Mouse (Mus musculus) thymus, postnatal 14 days (tissue): ENCODE measurements around the gene Rab5c.

ENCODE experiments used
- DNase-seq: peaks from one replicate; pipeline ENCODE4 v3.0.0; 2021

The Rab5c gene

DNA sequence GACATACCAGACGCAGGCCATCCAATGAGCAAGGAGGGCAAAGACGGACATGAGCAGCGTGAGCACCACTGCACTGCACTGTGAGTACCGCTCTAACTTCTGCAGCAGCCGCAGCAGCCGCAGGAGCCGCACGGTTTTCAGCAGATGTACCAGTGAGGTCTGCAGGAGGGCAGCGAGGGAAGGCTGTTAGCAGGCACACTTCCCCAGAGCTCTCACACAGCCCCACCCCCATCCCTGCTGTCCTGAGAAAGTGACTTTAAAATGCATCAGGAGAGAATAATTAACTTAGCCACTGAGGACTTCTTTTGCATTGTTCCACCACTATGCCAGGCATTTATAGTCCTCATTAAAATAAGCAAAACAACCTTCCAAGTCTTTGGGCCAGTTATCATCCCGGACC, 14.3 kb upstream of the Rab5c start:
- no peak for DNase-seq

DNA sequence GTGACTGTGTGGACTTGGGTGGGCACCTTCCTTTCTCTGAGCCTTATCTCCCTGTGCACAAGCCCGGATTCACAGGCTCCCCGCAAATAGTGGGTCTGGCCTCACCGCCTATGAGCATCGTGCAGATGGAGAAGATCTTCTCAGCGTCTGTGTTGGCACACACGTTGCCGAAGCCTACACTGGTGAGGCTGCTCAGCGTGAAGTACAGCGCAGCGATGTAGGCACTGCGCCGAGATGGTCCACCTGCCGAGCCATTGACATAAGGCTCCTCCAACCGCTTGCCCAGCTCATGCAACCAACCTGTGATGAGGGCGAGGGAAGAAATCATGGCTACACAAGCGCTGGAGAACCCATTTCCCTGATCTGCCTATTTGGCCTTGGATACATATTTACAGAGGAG, 12.1 kb upstream of the Rab5c start:
- DNase-seq = no peak

DNA sequence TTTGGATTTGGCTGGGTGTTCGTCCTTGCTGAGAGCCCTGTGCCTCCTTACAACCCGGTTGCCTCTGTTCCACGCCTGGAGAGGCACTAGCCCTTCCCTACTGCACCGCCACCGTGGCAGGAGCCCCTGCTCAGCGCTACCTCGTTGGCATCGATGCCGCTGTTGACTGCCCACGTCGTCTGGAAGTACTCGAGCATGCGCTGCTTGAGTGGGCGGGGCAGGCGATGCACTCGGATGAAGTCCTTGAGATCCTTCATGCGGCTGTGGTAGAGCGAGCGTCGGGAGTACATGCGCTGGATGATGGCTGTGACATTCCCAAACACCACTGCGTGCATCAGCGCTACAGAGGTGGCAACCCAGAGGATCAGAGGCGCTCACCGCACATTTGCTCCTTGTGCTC, 11.5 kb upstream of the Rab5c start:
- no peak for DNase-seq

DNA sequence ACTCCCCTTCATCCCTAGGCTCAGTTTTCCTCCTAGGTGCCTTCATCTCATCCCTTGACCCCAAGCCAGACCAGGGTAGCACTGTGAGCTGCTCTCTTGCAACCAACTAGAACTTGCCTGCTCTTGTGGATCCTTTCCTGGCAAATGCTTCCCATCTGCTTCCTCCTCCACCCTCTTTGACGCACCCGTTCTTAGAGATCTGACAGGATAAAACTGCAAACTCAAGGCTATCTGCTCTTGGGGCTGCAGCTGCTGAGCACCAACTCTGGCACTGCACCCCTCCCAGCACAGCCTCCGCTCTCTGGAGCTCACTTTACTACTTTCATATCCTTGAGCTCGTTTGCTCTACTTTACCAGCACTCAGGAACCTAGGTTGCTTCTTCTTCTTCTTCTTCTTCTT, 10.6 kb upstream of the Rab5c start:
- no peak for DNase-seq

DNA sequence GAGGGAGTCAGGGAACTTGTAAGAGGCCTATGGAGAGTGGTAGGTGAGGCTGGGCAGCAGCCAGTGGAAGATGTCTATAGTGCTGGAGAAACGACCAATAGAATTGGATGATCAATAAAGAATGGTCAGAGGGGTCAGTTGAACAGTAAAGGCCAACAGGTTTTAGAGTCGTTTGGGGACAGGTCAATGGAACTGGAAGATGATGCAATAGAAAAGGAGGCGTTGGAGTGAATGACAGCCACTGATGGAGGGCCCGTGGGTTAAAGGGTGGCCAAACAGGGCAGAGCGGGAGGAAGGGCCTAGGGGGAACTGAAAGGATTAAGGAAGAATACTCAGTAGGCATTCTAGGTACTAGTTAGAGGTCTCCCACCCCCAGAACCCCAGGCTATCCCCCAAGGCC, 9.1 kb upstream of the Rab5c start:
- no peak for DNase-seq

GRCm38 (mm10) chr11:100746546-100746945, 8.5 kb upstream of the Rab5c start:
- no peak for DNase-seq

DNA sequence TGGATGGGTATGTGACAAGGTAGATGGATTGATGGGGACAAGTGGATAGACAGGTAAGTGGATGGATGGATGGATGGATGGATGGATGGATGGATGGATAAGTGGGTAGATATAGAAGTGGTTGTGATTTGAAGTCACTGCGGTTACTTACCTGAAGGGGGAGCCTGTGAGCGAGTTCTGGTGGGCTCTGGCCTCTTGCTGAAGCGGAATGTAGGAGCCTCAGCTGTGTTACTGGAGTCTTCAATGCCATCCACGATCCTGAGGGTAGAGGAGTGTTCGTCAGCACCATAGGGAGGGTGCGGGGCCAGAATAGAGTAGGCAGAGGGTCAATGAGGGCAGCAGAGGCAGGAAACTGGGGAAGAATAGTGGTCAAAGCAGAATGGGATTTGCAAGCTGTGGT, 7.1 kb upstream of the Rab5c start:
- peak; percentile 66 for DNase-seq

DNA sequence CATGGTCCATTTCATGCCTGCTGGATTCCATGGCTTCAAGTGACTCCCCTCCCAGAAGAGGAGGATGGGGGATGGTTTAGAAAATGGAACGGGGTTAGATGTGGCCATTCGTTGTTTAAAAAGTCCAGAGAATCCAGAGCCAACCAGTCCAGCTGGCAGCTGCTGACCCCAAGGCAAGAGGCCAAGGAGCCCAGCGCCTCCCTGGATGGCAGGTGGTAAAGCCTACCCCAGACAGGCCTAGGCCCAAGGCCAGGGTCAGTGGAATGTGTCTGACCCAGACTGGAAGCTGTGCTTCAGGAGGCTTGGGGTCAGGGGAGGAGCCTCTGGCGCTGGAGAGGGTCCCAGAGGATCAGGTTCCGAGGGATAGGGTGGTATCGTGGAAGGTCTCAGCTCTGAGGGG, 3.3 kb upstream of the Rab5c start:
- DNase-seq = no peak

- peak; percentile 34 for DNase-seq
These were observed 734 bp upstream of the Rab5c start for GRCm38 (mm10) chr11:100738749-100739148.

DNA sequence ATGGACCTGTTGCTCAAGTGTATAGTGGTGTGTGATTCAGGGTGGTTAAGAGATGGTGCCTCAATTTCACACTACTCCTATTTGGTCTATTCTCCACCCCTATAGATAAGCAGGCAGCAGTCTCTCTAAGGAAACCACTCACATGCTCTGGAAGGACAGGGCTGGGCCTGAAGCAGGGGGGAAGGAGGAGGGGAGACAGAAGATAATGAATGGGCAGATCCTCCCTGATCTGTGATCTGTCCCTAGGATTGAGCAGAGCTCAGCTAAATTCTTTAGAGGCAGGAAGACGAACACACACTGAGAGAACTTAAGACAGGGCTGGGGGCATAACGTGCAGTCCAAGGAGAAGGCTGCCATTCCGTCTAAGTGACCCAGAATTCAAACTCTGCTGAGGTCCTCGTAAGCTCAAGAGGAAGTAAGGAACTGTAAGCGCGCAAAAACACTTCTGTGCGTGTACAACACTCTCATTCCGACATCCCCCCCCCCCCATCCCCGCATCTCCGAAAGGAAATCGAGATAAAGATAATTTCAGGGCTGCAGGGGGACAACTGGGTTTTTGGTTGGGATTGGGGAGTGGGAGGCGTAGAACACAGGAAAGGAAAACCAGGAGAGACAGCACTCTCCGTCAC, 796 bp downstream of the Rab5c start:
- no peak for DNase-seq

GRCm38 (mm10) chr11:100736746-100737080, 1.3 kb downstream of the Rab5c start:
- no peak for DNase-seq

GRCm38 (mm10) chr11:100735954-100736745, 1.9 kb downstream of the Rab5c start:
- no peak for DNase-seq

DNA sequence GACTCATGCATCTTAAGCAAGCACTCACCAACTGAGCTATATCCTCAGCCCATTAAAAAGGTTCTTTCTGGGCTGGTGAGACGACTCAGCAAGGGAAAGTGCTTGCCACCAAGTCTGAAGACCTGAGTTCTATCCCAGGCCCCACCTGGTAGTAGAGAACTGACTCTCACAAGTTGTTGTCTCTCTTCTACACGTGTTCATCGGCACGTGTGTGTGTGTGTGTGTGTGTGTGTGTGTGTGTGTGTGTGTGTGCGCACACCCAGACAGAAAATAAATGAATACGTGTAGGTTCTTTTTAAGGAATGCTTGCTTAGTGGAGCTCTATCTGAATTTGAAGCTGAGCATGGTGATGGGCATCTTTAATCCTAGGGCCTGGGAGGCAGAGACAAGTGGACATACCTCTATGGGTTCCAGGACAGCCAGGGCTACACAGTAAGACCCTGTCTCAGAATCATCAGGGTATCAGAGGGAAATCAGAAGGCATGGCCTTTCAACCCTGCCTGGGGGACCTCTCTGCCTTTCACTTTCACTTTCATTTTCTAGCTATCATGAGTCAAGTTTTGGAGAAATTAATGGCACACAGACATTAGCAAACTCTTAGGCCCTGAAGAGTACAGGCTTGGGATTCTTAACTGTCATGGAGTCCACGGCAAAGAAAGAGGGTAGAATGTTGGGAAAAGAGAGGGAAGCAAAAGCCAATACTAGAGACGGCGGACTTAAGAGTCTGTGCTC, 2.7 kb downstream of the Rab5c start:
- no peak for DNase-seq

GRCm38 (mm10) chr11:100730477-100731205, 7.4 kb downstream of the Rab5c start:
- DNase-seq = no peak

DNA sequence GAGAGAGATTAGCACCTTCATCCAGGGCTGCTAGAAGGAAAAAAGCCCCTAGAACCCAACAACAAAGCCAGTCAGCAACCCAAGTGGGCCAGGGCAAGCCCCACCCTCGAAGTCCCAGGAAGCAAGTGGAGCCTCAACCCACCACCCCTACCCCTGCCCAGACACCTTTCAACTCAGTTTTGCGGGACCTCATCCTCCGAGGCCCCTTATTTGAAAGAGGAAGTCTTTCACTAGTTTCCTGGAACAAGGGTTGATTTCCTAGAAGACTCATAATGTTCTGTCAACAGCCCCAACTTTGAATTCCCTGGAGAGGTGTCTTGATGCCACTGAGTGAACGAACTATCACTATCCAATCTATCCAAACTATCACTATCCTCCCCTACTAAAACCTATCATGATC, 8.0 kb downstream of the Rab5c start:
- DNase-seq = no peak

DNA sequence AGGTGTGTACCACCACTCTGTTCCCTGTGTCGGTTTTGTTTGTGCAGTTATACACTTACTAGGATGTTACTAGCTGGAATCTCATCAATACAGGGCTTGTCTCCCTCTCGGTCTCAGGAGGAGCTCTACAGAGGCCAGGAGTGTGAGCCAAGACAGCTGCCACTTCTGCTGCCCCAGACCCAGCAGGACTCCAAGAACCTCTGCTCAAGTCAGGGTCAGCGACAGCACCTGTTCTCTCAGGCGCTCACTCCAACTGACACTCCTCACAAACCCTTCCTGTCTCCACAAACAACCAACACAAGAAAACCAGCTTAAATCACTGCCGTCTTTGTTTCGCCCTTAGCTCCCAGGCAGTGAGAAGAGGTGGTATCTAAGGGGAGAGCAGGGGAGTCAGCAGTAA, 9.4 kb downstream of the Rab5c start:
- no peak for DNase-seq

DNA sequence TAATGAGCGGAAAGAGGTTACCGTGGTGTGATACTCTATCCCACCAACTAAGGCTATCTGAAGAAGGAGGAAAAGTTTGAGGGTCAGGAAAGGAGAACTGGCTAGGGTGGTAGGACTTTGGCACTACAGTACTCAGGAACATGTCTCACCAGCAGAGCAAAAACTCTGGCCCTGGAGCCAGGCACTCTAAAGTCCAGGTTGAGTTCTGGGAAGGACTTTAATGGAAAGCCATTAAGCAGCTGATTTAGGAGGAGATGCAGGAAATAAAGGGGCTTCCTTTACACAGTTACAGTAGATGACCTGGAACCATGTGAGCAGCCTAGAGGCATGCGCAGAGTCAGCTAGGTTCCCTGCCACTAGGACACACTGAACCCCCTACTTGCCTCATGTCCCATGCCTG, 10.8 kb downstream of the Rab5c start:
- DNase-seq = no peak

DNA sequence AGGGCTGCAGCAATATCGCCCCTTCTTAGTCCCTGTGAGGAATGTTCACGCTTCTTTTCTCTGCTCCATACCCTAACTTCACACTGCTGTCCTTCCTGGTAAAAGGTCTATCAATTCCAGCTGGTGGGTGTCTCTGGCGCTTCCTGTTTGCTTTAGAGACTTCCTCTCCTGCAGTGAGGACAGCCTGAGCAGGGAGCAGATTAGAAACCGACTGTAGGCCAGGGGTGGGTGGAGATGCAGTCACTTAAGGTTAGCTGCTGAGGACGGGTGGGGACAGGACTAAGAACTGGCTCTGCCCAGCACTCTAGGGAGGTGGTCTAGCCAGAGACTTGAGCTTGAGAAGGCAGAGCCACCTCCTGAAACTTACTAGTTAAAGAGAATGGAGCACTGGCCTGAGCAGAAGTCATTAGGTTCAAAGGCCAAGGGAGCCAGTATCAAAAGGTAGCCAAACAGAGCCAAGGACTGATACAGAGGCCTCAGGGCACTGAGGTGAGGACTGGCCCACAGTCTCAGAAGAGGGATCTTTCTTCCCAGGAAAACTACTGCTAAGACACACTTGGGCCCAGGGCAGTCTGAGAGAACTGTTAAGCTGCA, 13.0 kb downstream of the Rab5c start:
- DNase-seq = no peak

DNA sequence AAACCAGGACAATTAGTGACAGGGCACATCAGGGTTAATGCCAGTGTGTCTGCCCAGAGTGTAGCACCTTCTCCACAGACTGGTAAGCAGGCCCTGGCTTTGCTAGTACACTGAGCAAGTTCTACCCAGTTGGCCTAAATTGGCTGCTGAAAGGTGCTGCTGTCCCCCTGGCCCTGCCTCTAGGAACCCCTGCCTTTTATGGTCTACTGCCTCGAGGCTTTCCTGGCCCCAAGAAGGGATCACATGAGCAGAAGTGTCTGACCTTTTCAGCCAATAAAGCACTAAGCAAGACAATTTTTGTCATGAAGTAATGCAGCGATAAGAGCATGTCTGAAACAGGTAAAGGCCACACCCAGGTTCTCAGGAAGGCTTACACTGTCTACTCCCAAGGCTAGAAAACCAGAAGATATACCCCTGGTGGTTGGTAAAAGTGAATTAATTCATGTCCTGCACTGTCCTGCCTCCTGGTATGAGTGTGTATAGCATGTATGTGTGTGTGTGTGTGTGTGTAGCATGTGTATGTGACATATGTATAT, 15.5 kb downstream of the Rab5c start:
- DNase-seq = no peak

DNA sequence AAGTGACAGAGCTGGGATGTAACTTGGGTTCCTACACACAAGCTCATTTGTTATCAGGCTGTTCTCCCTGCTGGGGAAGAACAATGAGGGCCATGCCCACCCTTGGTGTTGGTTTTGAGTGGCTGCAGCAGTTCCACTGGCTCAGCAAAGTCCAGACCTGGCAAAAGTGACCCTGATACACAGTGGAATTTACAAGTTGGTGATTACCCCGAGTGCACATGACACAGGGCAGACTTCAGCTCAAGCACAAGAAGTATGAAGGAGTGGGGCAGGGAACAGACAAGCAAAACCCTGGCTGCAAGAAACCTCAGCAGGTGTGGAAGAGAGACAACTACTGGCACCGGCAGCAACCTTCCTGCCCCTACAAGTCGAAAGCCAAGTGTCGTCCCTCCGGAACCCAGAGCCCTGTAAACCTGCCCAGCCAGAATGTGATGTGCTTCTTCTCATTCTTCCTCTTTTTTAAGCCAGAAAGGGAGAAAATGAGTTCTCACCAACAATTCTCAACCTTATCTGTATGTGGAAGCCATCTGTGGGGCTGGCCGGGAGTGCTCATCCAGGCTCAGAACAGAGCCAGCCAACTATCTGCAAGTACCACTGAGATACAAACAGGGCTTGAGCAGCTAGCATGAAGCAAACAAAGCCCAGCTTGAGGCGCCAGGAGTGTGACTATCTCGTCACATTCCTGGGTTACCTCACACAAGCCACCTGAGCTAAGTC, 16.1 kb downstream of the Rab5c start:
- no peak for DNase-seq

DNA sequence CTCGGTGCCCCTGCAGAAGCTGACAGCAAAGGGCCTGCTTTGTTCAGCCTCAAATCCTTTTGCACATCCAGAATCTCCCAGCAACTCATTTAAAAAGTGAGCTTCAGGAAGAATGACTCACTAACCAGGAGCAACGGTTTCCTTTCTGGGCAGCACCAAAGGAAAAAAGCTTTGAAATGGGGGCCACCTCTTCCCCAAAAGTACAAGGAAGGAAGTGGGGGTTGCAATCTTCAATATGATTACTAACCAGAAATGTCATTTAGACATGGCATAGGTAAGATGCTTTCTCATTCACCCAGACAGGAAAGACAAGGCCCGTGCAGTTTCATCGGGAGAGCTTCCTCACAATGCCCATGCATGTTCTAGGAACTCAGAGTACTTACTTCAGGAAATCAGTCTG, 16.8 kb downstream of the Rab5c start:
- DNase-seq = no peak

DNA sequence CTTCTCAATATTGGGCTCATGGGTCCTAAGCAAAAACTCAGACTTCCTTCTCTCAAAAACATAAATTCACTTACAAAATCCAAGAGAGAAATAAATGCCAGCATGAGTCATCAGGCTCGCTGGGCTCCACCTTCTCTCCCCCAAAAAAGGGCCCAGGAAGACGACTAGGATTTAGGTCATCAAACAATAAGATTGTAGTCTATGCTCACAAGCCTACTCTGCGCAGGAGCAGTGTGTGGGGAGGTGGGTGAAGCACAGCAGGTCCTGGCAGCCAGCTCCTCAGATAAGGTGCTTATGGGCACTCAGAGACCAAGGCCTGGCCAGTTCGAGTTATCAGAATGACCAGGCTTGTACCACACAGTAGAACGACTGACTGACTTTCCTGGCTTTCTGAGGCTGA, 17.7 kb downstream of the Rab5c start:
- DNase-seq = no peak
